Mouse (Mus musculus): ENCODE data around the gene Cav1. TPM values are rescaled to one million over a fixed set of nuclear protein-coding genes. Genes with fewer than 3 reads are reported as not detected.

The Cav1 gene
- total RNA-seq, 2 experiments from 2014 or later = 28.7 to 42.9 TPM

Other genes with a start within 250 kb of the Cav1 start
- gene Tes, start 241.2 kb upstream of the Cav1 start, total RNA-seq (2021) = 1 to 10 TPM; 2.8 TPM
- gene Cav2, start 25.1 kb upstream of the Cav1 start, total RNA-seq (2021) = 10 to 100 TPM; 23.6 to 26.0 TPM
- gene Met, start 157.5 kb downstream of the Cav1 start, total RNA-seq (2021) = 1 to 10 TPM; 6.5 to 6.7 TPM

Measured in layer of hippocampus, postnatal 14 days (tissue).